Mouse (Mus musculus) thymus, postnatal 0 days (tissue): ENCODE measurements around the gene 2410015M20Rik. TPM values are rescaled to one million over a fixed set of nuclear protein-coding genes. Genes with fewer than 3 reads are reported as not detected.

Experiments used
- DNase-seq: peaks from one replicate; pipeline ENCODE4 v3.0.0-alpha.2; 2015; ENCODE audit warnings: low spot score
- polyA plus RNA-seq: library from polyadenylated mRNA; unstranded; fragments of >200 nt; fragmentation: Nextera tagmentation; extraction: Ambion mirVana; gene quantifications from 2 replicates; pipeline ENCODE4 v1.2.1, GENCODE M21; 2015

The 2410015M20Rik gene
- polyA plus RNA-seq, 1 experiment from 2014 or later = 306 TPM

- DNase-seq = no peak
These were observed 36.6 kb downstream of the 2410015M20Rik start for GRCm38 (mm10) chr17:56572939-56573338.

- no peak for DNase-seq
These were observed 37.4 kb downstream of the 2410015M20Rik start for GRCm38 (mm10) chr17:56572154-56572553.

- DNase-seq = no peak
These were observed 39.3 kb downstream of the 2410015M20Rik start for GRCm38 (mm10) chr17:56570287-56570686.

GRCm38 (mm10) chr17:56567370-56567769, 42.2 kb downstream of the 2410015M20Rik start:
- DNase-seq = no peak

- no peak for DNase-seq
These were observed 42.7 kb downstream of the 2410015M20Rik start for GRCm38 (mm10) chr17:56566918-56567317.

GRCm38 (mm10) chr17:56566293-56566692, 43.3 kb downstream of the 2410015M20Rik start:
- DNase-seq = no peak

- DNase-seq = no peak
These were observed 47.7 kb downstream of the 2410015M20Rik start for GRCm38 (mm10) chr17:56561866-56562265.

GRCm38 (mm10) chr17:56560131-56560530, 49.4 kb downstream of the 2410015M20Rik start:
- no peak for DNase-seq

- no peak for DNase-seq
These were observed 50.2 kb downstream of the 2410015M20Rik start for GRCm38 (mm10) chr17:56559386-56559785.

- DNase-seq = peak; percentile 68
These were observed 51.1 kb downstream of the 2410015M20Rik start for GRCm38 (mm10) chr17:56558448-56558847.

Other genes with a start within 250 kb of the 2410015M20Rik start
- 24.2 and 29.9 TPM in 2 replicates for gene Ptprs, start 133.3 kb downstream of the 2410015M20Rik start, polyA plus RNA-seq
- not detected in 2 replicates for gene Znrf4, start 97.3 kb downstream of the 2410015M20Rik start, polyA plus RNA-seq
- gene Gm20219, start 55.4 kb downstream of the 2410015M20Rik start, polyA plus RNA-seq = 0.98 and 1.7 TPM in 2 replicates
- gene Safb2, start 25.2 kb downstream of the 2410015M20Rik start, polyA plus RNA-seq = 54.7 and 74.6 TPM in 2 replicates
- gene Safb, start 24.9 kb downstream of the 2410015M20Rik start, polyA plus RNA-seq = 76.0 and 83.6 TPM in 2 replicates
- 2,991 and 3,020 TPM in 2 replicates for gene Rpl36, start 3.6 kb upstream of the 2410015M20Rik start, polyA plus RNA-seq
- gene Lonp1, start 17.1 kb upstream of the 2410015M20Rik start, polyA plus RNA-seq = 40.1 and 41.0 TPM in 2 replicates
- 0.09 and 0.57 TPM in 2 replicates for gene Catsperd, start 18.4 kb upstream of the 2410015M20Rik start, polyA plus RNA-seq
- 76.2 and 81.4 TPM in 2 replicates for gene Ranbp3, start 63.5 kb upstream of the 2410015M20Rik start, polyA plus RNA-seq
- gene Ndufa11, start 108.0 kb upstream of the 2410015M20Rik start, polyA plus RNA-seq = 821 and 873 TPM in 2 replicates
- 20.3 and 26.9 TPM in 2 replicates for gene Vmac, start 108.3 kb upstream of the 2410015M20Rik start, polyA plus RNA-seq
- gene Nrtn, start 147.8 kb upstream of the 2410015M20Rik start, polyA plus RNA-seq = 17.3 and 23.6 TPM in 2 replicates
- 34.0 and 36.5 TPM in 2 replicates for gene Dus3l, start 155.0 kb upstream of the 2410015M20Rik start, polyA plus RNA-seq
- gene Prr22, start 160.5 kb upstream of the 2410015M20Rik start, polyA plus RNA-seq = 0.40 and 0.68 TPM in 2 replicates
- gene Rfx2, start 221.2 kb upstream of the 2410015M20Rik start, polyA plus RNA-seq = 3.0 and 3.2 TPM in 2 replicates